Mouse (Mus musculus) heart, embryonic 13.5 days (tissue): Measurements from ENCODE around the gene Gpr75. TPM values are rescaled to one million over a fixed set of nuclear protein-coding genes. Genes with fewer than 3 reads are reported as not detected.

ENCODE experiments used
- ATAC-seq: fragments of 200-750 bp; cut with Nextera tagmentation; 2 replicates; pipeline ENCODE4 v1.8.0; 2017; ENCODE audit warnings: moderate TSS enrichment; ENCODE audit not compliant: insufficient number of reproducible peaks, low FRiP score, low TSS enrichment; ENCODE audit errors: extremely low read depth
- H3K27ac ChIP-seq: fragments of 300-500 bp; sonication (generic); replicated peaks from 2 replicates; pipeline ENCODE4 v1.5.1; 2015; ENCODE audit warnings: moderate library complexity, mild to moderate bottlenecking, inconsistent platforms
- H3K27me3 ChIP-seq: fragments of 300-500 bp; sonication (generic); replicated peaks from 2 replicates; pipeline ENCODE4 v1.6.1; 2015; ENCODE audit warnings: mild to moderate bottlenecking, inconsistent platforms
- H3K36me3 ChIP-seq: fragments of 300-500 bp; sonication (generic); 2 replicates; pipeline ENCODE4 v1.6.1; 2015; ENCODE audit warnings: mild to moderate bottlenecking, inconsistent platforms
- H3K4me1 ChIP-seq: fragments of 300-500 bp; sonication (generic); 2 replicates; pipeline ENCODE4 v1.6.1; 2015; ENCODE audit warnings: inconsistent platforms
- H3K4me2 ChIP-seq: fragments of 300-500 bp; sonication (generic); 2 replicates; pipeline ENCODE4 v1.6.1; 2015; ENCODE audit warnings: inconsistent platforms, mild to moderate bottlenecking, moderate library complexity
- H3K4me3 ChIP-seq: fragments of 300-500 bp; sonication (generic); 2 replicates; pipeline ENCODE4 v1.5.1; 2015; ENCODE audit warnings: moderate library complexity, mild to moderate bottlenecking, inconsistent platforms
- H3K9ac ChIP-seq: fragments of 300-500 bp; sonication (generic); 2 replicates; pipeline ENCODE4 v1.6.1; 2015; ENCODE audit warnings: inconsistent platforms, mild to moderate bottlenecking, moderate library complexity
- H3K9me3 ChIP-seq: fragments of 300-500 bp; sonication (generic); 2 replicates; pipeline ENCODE4 v1.6.1; 2016; ENCODE audit warnings: inconsistent platforms
- WGBS: fragments of 180-500 bp; shearing (Covaris S2); methylation state at CpG from one replicate; pipeline ENCODE4 v1.1.7; 2015; ENCODE audit warnings: mixed read lengths; 5-methylcytosine and 5-hydroxymethylcytosine counted together
- polyA plus RNA-seq: library from polyadenylated mRNA; unstranded; fragments of >200 nt; fragmentation: Nextera tagmentation; extraction: Ambion mirVana; gene quantifications from 2 replicates; pipeline ENCODE4 v1.2.1, GENCODE M21; 2015

Gpr75 gene
- 0.04 and 0.06 TPM in 2 replicates for polyA plus RNA-seq

DNA sequence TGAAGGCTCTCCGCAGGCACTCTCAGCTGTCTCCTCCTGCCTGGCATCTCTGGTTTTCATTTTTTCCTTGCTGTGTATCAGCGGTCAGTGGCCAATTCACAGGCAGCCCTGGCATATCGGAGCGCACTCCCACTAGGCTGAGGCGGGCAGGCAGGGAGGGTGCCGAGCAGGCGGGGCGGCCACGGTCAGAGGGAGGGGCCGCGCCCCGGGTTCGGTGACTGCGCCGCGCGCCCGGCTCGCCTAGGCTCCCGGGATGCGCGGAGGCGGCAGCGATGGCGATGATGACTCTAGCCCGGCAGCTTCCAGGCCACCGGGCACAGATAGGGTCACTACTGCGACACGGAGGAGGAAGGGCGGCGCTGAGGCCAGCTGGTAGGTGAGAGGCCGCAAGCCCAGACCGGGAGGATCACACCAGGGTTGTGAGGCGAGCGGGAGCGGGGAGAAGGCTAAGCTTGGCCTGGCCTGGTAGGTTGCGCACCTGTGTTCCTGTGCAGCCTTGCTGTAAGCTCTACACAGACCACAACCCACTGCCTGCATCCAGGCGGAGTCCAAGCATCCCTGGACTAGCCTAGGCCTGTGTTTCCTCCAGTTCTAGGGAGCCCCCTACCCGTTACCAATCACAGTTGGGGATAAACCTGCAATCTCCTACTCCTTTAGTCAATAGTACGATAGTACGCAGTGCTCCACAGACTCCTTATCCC, at the start of gene Gpr75, which contains the start of gene Asb3:
Gene Gpr75, plus strand, starts transcription at position 188 of the 701 bp plus-strand sequence.
Gene Asb3, plus strand, starts transcription at position 246 of the 701 bp plus-strand sequence.
- Histone ChIP-seq H3K4me2 (peak within 1 kb of the TSS; percentile 87), H3K9ac (peak within 1 kb of the TSS; percentile 77), H3K27ac (no peak within 1 kb of the TSS), H3K9me3 (no peaks in the 10 kb centered on the region), H3K4me1 (peaks cover 5% of the 10 kb centered on the region; the same call in 1 of the 2 replicates), H3K36me3 (peaks cover 8% of the 10 kb centered on the region), H3K4me3 (peak within 1 kb of the TSS; percentile 60), H3K27me3 (peaks cover 8% of the 10 kb centered on the region; the same call in 1 of the 2 replicates)
- peak; percentile 54; the same call in 1 of the 2 replicates for ATAC-seq
- 4% methylated on average over 40 of the region's 41 CpGs for WGBS

DNA sequence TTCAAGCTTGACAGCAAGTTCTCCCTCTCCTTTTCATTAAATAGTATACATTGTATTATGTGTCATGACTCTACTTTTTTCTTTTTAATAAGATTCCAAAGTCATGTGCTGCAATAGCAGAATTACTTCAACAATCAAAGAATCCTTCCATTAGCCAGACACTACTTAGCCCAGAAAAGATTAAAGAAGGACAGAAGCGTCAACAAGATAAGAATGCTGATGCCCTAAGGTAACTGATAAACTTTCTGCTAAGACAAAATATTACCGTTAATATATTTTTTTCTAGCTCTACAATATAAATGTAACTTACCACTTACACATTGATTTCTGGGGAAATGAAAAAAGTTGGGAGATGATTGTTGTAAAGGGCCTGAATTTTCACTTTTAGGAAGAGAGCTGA, 46.4 kb upstream of the Gpr75 start:
- H3K4me1 ChIP-seq: no peaks in the 10 kb centered on the region
- H3K4me3 ChIP-seq: no peak overlapping the region
- no peaks in the 10 kb centered on the region for H3K27me3 ChIP-seq
- H3K4me2 ChIP-seq: no peak overlapping the region
- no peak for ATAC-seq
- H3K9me3 ChIP-seq: no peaks in the 10 kb centered on the region
- H3K9ac ChIP-seq: no peak overlapping the region
- H3K27ac ChIP-seq: no peak overlapping the region
- peaks cover 82% of the 10 kb centered on the region for H3K36me3 ChIP-seq
- 76% methylated on average over 2 of the region's 2 CpGs for WGBS

DNA sequence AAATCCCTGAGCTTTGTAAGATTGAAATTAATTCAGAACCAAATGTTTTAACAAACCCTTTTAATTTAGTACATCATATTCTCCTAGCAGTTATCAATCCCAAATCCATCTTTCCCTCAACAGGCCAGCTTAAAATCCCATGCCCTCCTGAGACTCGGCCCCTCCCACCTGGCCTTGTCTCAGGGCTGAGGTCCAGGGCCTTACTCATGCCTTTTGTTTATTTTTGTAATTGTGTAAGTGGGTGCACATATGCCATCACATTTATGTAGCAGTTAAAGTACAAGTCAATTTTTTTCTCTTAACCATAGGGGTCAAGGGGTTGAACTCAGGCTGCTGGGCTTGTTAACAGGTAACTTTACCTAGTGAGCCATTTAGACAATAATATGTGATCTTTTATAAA, 40.8 kb upstream of the Gpr75 start:
- no peaks in the 10 kb centered on the region for H3K27me3 ChIP-seq
- no peak overlapping the region for H3K27ac ChIP-seq
- WGBS: 86% methylated on average over 1 of the region's 1 CpGs
- H3K36me3 ChIP-seq: peaks cover 76% of the 10 kb centered on the region
- no peaks in the 10 kb centered on the region for H3K9me3 ChIP-seq
- no peak overlapping the region for H3K4me2 ChIP-seq
- ATAC-seq: no peak
- H3K9ac ChIP-seq: no peak overlapping the region
- H3K4me1 ChIP-seq: no peaks in the 10 kb centered on the region
- no peak overlapping the region for H3K4me3 ChIP-seq

DNA sequence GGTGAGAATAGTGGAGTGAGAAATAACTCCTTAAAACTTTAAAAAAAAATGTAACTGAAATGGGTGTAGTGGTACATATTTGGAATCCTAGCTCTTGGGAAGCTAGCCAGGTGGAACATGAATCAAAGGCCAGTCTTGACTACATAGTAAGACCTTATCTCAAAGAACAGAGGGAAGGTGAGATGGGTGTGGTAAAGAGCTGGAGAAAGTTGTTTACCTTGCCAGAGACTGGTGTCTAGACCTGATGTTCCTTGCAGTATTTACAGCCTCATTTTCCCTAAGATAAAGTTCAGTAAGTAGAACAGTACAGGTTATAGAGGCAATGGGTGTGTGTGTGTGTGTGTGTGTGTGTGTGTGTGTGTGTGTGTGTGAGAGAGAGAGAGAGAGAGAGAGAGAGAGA, 12.7 kb upstream of the Gpr75 start:
- no peaks in the 10 kb centered on the region for H3K27me3 ChIP-seq
- no peaks in the 10 kb centered on the region for H3K4me1 ChIP-seq
- no peak overlapping the region for H3K9ac ChIP-seq
- H3K9me3 ChIP-seq: no peaks in the 10 kb centered on the region
- H3K27ac ChIP-seq: no peak overlapping the region
- no peak overlapping the region for H3K4me2 ChIP-seq
- no peak overlapping the region for H3K4me3 ChIP-seq
- ATAC-seq: no peak
- H3K36me3 ChIP-seq: peaks cover 53% of the 10 kb centered on the region

DNA sequence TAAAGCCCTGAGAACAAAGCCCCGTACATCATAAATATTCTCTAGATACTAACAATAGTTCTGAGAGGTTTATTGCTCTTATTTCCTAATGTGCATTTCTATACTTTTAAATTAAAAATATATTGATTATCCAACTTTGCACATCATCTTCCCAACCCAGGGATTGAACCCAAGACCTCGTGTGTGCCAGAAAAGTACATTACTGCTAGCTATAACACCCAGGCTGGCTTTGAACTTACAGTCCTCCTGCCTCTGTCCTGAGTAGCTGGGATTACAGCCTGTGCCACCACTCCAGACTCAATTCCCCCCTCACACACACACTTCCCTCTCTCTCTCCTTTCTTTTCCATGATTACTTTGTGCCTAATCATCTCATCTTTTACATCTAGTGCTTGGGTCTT, 3.0 kb downstream of the Gpr75 start:
- no peak overlapping the region for H3K4me2 ChIP-seq
- H3K4me1 ChIP-seq: peaks cover 5% of the 10 kb centered on the region; the same call in 1 of the 2 replicates
- H3K36me3 ChIP-seq: no peaks in the 10 kb centered on the region
- no peak overlapping the region for H3K9ac ChIP-seq
- no peak for ATAC-seq
- no peak overlapping the region for H3K4me3 ChIP-seq
- no peaks in the 10 kb centered on the region for H3K9me3 ChIP-seq
- peaks cover 8% of the 10 kb centered on the region; the same call in 1 of the 2 replicates for H3K27me3 ChIP-seq
- no peak overlapping the region for H3K27ac ChIP-seq
- WGBS: 82% methylated on average over 2 of the region's 2 CpGs

DNA sequence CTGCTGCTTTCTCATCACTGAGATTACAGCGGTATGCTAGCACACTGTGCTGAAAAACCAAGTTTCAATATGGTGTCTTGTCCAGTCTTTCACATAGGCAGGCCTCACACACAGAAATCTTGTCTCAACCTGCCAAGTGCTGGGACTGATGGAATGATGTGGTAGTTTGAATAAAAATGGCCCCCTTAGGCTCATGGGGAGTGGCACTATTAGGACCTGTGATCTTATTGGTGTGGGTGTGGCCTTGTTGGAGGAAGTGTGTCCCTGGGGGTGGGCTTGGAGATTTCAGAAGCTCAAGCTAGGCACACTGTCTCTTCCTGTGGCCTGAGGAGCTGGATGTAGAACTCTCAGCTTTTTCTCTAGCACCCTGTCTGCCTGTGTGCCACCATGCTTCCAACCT, 11.0 kb downstream of the Gpr75 start:
- Histone ChIP-seq H3K36me3 (no peaks in the 10 kb centered on the region), H3K27ac (no peak overlapping the region), H3K9ac (no peak overlapping the region), H3K4me1 (no peaks in the 10 kb centered on the region), H3K4me2 (no peak overlapping the region), H3K27me3 (no peaks in the 10 kb centered on the region), H3K9me3 (no peaks in the 10 kb centered on the region), H3K4me3 (no peak overlapping the region)
- WGBS: 90% methylated on average over 1 of the region's 1 CpGs
- ATAC-seq: no peak

DNA sequence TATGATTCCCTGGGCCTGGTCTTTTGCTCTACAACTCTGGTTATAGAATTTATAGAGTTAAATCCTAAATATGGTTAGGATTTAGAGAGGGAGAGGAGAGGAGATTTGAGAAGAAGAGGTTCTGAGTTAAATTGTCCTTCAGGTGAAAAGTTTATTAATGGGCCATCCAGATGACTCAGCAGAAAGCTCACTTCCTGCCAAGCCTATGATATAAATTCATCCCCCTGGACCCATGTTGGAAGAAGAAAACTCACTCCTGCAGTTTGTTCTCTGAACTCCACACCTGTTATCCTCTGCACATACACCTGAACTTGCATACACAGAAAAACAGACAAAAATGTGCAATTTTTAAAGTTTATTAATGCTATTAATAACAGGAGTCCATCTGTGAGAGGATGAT, 14.2 kb downstream of the Gpr75 start:
- Histone ChIP-seq H3K36me3 (no peaks in the 10 kb centered on the region), H3K27me3 (no peaks in the 10 kb centered on the region), H3K4me2 (no peak overlapping the region), H3K9ac (no peak overlapping the region), H3K9me3 (no peaks in the 10 kb centered on the region; the same call in 1 of the 2 replicates), H3K4me3 (no peak overlapping the region), H3K4me1 (no peaks in the 10 kb centered on the region), H3K27ac (no peak overlapping the region)
- no peak for ATAC-seq

DNA sequence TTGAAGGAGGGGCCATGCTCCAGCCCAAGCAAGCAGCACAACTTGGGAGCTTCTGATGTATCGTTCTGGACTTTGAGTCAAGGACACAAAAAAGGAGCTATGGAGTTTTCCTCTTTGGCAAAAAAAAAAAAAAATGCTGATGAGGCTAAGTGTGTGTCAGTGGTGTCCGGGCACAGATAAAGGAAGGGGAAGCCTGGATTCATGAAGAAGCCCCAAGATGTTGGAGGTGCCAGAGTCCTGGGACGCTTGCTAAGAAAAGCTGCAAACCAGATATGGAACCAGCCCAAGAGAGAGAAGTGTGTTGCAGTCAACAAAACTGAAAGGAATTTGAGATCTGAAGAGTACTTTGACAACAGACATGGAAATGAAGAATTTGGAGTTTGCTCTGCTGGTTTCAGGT, 27.2 kb downstream of the Gpr75 start:
- no peaks in the 10 kb centered on the region for H3K4me1 ChIP-seq

DNA sequence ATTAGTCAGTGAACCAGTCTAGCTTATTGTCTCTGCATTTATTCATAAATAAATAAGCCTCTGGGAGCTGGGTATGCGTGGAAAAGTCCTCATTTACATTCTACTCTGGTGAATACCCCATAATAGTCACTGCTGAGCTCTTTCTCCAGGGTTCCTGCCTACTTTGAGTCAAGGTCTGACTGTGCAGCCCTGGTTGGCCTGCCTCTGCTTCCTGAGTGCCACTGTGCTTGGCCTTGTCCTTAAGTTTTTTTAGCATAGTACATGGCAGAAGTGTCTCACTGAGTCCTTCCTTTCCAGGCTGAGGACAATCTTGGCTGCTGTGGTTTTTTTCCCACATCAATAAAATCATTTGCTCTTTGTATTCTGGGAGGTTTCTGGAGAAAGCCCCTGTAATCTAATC, 35.5 kb downstream of the Gpr75 start:
- Histone ChIP-seq H3K36me3 (peaks cover 22% of the 10 kb centered on the region), H3K27me3 (no peaks in the 10 kb centered on the region), H3K9me3 (no peaks in the 10 kb centered on the region), H3K4me2 (no peak overlapping the region), H3K4me1 (no peaks in the 10 kb centered on the region), H3K4me3 (no peak overlapping the region), H3K27ac (no peak overlapping the region), H3K9ac (no peak overlapping the region)
- WGBS: 78% methylated on average over 1 of the region's 1 CpGs
- no peak for ATAC-seq

More for the DNA sequence above, 27.2 kb downstream of the Gpr75 start:
- H3K27ac ChIP-seq: no peak overlapping the region
- peaks cover 4% of the 10 kb centered on the region; the same call in 1 of the 2 replicates for H3K9me3 ChIP-seq
- WGBS: 80% methylated on average over 3 of the region's 3 CpGs
- no peaks in the 10 kb centered on the region for H3K27me3 ChIP-seq
- peaks cover 14% of the 10 kb centered on the region for H3K36me3 ChIP-seq
- H3K4me3 ChIP-seq: no peak overlapping the region
- no peak overlapping the region for H3K9ac ChIP-seq
- no peak for ATAC-seq
- no peak overlapping the region for H3K4me2 ChIP-seq

DNA sequence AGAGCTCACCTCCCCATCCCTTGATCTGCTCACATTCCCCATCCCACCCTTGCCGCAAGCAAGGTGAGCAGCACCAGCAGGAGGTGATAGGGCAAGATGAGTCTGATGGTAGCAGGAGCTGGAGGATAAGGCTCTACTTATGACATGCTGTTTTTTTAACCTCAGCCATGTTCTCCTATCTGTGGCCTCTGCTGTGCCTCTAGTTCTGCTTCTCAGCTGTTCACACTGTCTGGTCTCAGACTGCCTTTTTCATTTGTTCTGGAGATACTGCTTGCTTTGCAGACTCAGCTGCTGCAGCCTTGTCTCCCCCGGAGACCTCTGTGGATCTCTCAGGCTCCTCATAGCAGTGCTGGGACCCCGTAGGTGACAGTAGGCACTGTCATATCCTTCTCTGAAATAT, 38.1 kb downstream of the Gpr75 start:
- no peak for ATAC-seq
- Histone ChIP-seq H3K4me2 (no peak overlapping the region), H3K9ac (no peak overlapping the region), H3K4me3 (no peak overlapping the region), H3K27ac (no peak overlapping the region), H3K27me3 (no peaks in the 10 kb centered on the region), H3K36me3 (peaks cover 48% of the 10 kb centered on the region), H3K4me1 (no peaks in the 10 kb centered on the region), H3K9me3 (no peaks in the 10 kb centered on the region)
- WGBS: 92% methylated on average over 3 of the region's 3 CpGs

DNA sequence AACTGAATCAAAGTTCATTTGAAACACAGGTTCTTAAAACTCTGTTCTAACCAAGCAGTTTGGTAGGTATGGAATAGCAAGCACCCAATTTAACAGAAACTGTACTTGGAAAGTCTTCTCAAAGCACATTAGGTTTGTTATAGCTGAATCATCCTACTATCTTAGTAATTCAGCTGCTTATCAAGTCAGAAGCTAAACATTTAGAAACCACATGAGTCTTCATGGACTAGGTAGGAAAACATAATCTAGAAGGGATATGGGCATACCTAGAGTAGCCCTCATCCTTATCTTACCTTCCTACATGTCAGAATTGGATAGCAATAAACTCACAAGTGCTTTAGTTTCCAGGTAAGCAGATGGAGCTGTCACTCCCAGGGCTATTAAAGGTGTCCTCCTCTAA, 42.9 kb downstream of the Gpr75 start:
- ATAC-seq: no peak
- no peaks in the 10 kb centered on the region for H3K4me1 ChIP-seq
- H3K27me3 ChIP-seq: no peaks in the 10 kb centered on the region
- H3K36me3 ChIP-seq: peaks cover 84% of the 10 kb centered on the region
- H3K9ac ChIP-seq: no peak overlapping the region
- no peak overlapping the region for H3K4me3 ChIP-seq
- no peak overlapping the region for H3K27ac ChIP-seq
- no peaks in the 10 kb centered on the region for H3K9me3 ChIP-seq
- no peak overlapping the region for H3K4me2 ChIP-seq

DNA sequence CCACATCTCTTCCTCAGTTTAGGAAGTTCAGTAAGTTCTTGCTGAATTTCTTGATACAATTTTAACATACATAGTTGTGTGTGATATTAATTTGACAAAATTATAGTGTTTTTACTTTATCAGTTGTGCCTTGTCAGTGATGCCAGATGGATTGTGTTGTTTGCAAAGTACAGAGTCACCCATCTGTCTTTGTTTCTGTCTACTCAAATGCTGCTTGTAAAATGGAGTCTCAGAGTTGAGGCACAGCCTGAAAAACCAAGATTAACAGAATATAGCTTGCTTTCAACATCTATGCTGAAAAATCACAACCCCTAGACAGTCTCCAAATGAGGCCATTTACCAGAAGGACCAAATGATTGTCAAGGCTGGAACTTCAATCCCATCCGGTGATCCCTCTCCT, 43.3 kb downstream of the Gpr75 start:
- Histone ChIP-seq H3K9ac (no peak overlapping the region), H3K36me3 (peaks cover 82% of the 10 kb centered on the region), H3K27ac (no peak overlapping the region), H3K9me3 (no peaks in the 10 kb centered on the region), H3K4me2 (no peak overlapping the region), H3K27me3 (no peaks in the 10 kb centered on the region), H3K4me1 (no peaks in the 10 kb centered on the region), H3K4me3 (no peak overlapping the region)
- no peak for ATAC-seq
- 100% methylated on average over 1 of the region's 1 CpGs for WGBS
